Mouse (Mus musculus): Measurements from ENCODE around the gene Qpct.
"Not testable (repeated sequence)": the region's sequence is repeated elsewhere in the genome, so short reads cannot be mapped to it uniquely, and the experiment has no call there.

Gene Qpct

DNA sequence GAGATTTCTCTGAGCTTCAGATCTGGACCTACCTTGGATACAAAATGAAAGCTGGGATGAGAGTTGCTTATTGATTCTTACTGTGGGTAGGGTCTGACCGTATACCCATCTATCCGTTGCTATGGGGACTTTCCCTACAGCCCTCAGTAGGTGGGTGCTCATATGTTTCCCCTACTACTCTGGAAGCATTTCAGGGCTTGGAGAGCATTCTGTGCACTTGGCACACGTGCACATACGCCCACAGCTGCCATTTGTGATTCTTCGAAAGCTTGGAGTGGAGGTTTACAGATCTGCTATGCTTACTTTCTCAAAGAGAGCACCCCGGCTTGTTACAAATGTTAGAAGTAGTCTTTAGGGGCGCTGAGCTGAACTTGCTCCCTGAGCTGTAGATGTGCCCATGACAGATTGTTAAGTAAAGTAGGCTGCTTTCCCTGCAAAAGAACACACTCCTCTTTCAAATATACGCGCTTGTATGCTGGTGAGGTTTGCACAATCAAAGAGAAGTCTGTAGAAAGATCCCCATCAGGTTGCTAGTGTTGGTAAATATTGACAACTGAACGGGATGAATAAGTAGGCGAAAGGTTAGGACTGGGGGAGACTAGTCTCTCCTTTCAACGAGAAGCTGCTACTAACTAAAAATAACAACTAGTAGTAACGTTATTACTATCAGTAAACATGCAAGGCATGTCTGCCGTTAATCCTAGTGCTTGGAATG lies 18.2 kb downstream of the Qpct start:
- in situ Hi-C loops (cut with MboI, MseI), result no loop called here

DNA sequence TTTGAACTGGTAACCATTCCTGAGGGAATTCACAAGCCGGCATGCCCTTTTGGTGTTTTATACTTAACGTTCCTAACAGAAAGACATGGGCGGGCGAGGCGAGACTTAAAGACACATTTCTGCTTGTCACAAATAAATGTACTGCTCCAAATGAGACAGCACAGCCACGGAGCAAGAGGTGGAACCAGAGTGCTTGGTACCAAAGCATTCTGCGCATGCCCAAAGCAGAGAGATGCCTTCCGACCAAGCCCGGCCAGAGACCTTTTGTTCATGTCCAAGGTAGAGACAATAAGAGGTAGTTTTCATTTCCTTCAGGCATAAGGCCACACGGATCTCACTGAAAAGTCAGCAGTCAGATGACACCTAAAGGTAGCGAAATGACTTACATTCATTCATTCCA lies 20.2 kb downstream of the Qpct start:
- in situ Hi-C loops (cut with MboI, MseI), result no loop called here

DNA sequence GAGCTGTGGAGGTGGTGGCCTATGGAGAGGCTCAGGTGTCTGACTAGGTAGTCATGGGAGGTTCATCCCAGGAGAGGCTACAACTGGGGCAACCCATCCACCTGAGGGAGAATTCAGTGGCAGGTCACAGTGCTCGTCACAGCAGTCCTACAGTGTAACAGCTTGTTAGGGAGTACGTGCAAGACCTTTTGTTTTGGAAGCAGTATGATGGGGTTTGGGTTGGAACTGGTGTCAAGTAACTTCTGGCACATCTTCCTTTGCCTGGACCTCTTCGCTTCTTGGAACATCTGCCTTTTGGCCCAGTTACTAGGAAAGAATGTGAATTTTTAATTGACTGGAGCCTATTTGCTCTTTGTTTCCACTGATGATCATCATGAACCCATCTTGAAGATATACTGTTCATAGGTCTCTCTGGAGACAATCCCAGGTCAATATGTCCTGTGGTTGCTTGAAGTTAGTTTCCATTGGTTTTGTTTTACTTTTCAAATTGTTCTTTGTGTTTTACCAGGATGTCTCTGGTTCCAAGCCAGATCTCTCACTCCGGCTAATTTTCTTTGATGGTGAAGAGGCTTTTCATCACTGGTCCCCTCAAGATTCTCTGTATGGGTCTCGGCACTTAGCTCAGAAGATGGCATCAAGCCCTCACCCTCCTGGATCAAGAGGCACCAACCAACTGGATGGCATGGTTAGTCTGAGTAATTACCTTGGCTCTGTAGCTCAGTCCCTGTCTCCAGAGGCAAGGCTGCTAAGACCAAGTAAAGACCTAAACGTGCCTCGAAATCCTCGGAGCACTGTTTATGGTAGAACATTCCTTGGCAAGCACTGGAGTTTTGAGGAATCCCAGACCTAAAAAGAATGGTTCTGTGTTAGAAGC lies 25.5 kb downstream of the Qpct start:
- in situ Hi-C loops (cut with MboI, MseI), result no loop called here

DNA sequence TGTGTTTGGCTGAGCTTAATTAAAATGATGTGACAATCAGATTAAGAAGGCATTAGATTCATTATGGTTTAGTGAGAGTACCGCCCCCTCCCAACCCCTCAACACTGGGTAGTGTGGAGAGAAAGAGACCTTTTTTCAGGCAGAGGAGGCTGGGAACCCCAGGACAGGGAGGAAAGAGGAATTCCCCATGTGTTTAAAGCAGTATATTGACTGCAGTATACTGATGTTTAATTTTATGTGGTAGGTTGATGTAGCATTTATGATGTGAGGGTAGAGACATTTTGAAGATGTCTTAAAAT lies 26.1 kb downstream of the Qpct start:
- in situ Hi-C loops (cut with MboI, MseI), result no loop called here

DNA sequence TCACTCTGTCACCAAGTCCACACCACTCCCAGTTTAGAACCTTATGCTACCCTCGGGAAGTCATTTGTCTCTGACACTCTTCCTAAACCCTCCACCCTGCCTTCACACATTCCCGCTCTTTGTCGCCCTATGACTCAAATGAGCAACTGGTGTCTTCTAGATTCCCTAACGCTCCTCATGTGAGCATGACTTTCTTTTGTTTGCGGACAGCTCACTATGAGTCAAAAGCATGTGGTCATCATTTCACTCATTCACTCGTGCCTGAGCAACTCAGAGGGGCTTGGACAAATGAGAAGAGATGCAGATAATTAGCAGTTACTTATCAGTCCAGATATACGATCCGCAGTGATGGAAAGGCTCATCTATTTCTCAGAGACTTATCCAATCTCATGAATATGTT lies 26.5 kb downstream of the Qpct start:
- in situ Hi-C loops (cut with MboI, MseI), result no loop called here

DNA sequence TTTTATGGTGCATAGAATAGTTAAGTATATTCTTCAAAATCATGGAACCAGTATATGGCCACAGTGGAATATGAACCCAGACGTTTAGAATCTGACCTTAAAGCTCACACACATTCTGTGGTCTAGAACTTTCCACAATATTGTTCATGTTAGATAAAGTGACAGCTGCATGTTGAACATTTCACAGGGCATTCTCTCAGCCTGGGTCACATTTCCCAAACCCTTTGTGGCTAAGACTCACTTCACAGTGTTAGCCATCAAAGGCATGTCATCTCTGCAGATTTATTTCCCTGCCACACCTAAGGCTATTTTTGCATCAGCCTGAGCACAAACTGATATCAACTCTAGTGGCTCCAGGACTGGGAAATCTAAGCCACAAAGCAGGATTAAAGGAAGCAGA lies 40.0 kb downstream of the Qpct start:
- in situ Hi-C loops (cut with MboI, MseI), result no loop called here

DNA sequence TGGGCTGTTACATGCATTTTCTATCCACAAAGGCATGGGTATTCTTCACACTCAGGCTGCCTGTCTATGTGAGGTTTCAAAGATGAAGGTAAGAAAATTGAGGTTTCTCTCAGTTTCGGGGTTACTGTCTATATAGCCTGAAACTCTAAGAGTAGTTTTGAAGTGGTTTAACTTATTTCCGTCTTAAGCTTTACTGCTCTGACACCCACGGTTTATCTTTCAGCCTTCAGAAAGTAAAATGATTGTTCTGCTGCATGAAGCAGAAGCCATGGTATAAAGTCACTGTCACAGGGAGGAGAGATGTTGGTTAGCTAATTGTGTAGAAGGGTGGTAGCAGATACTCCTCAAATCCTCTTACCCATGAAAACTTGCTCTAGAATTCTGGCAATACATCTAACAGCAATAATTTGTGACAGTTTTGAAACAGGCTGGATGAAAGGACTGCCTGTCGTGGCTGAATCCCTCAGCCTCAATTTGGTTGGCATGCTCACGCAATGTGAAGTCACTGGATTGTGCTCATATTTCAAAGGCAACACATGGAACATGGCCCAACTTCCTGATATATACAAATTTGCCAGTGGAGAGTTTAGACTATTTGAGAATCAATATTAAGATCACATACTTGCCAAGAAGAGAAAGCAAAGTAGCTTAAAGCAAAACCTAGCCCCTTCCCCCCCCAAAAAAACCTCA lies 41.7 kb downstream of the Qpct start:
- in situ Hi-C loops (cut with MboI, MseI), result no loop called here

DNA sequence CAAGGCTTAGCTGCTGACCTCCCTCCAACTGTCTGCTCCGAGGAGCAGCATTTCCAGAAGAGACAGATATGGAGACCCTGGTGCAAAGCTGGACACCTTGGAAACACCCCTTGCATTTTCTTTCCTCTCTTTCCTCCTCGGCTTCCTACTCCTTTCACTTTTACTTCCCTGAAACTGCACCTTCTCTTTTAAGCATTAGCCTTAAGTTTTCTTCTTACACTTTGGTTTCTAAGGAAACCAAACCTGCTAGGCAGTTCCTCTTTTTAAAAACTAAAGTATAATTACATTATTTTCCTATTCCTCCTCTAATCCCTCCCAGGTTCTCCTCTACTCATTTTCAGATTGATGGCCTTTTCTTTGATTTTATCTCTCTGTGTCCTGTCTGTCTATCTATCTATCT lies 43.9 kb downstream of the Qpct start:
- in situ Hi-C loops (cut with MboI, MseI), result no loop called here

DNA sequence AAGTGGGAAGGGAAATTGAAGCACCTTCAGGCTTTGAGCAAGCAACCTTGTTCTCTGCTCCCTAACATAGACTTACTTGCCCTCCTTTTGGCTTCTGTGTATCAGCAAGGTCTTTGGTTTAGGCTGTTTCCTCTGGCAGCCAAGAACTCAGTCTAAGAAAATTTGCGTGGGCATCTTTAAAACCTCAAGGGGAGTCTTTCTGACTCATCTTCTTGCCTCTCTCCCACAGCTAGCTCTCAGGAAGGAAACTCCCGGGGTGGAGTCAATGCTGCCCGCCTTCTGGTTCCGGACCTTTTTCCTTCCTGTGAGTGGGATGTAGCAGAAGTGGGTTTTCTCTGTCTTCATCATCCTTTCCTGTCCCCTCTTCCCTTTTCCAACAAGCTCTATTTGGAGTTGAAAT lies 48.2 kb downstream of the Qpct start:
- in situ Hi-C loops (cut with MboI, MseI), result no loop called here

DNA sequence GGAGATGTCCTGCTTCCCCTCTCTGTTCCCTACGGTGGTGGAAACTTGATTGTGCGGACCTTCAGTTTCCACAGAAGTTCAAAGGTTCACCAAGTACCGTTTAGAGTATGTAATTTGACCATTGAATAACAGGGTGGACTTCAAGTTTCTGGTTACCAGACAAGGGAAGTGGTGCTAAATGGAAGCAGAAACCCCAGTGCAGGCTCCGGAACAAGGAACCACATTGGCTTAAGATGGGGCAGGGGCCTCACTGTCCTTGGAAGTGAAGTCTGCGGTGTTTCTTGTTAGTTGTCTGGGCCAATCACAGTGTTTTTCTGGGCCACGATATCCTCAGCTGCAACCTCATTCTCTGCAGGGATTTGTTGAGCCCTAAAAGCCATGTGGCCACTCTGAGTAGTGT lies 56.5 kb downstream of the Qpct start:
- in situ Hi-C loops (cut with MboI, MseI), result loop anchor here (5.0 kb wide), 1 partner anchor 474 kb away; no protein-coding TSS in a partner anchor

DNA sequence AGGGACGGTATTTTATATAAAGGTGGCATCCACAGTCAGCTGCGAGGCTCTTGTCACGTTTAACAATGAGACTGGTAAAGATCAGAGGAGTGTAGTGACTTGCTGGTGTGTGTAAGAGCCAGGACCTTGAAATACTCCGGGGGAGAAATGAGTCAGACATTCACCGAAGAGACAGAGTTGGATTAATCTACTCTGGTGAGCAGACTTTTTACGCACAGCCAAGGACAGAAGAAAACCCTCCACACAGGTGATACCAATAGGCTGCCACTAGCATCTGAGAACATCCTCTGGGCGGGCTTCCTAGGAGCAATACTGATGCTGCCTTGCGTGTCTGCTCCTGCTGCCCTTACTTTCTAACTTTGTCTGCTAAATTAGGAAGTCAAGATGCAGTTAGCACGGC lies 57.9 kb downstream of the Qpct start:
- in situ Hi-C loops (cut with MboI, MseI), result loop anchor here (5.0 kb wide), 1 partner anchor 473 kb away; no protein-coding TSS in a partner anchor

DNA sequence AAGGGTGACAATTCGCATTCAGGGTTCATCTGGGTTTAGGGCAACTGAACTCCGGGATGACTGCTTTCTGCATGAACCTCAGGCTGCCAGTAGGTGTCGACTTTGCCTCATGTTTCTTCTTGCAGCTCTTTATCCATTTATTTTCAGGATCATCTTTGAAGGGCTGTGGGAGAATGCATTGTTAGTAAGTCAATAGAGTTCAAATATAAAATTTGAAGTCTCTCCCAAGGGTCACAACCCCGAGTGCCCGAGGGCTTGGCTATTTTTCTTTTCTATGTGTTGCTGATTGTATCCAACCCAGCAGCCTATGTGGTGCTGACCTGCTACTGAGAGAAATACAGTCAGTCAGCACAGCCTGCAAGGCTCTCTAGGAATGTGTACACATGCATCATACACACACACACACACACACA lies 59.2 kb downstream of the Qpct start:
- in situ Hi-C loops (cut with MboI, MseI), result no loop called here

DNA sequence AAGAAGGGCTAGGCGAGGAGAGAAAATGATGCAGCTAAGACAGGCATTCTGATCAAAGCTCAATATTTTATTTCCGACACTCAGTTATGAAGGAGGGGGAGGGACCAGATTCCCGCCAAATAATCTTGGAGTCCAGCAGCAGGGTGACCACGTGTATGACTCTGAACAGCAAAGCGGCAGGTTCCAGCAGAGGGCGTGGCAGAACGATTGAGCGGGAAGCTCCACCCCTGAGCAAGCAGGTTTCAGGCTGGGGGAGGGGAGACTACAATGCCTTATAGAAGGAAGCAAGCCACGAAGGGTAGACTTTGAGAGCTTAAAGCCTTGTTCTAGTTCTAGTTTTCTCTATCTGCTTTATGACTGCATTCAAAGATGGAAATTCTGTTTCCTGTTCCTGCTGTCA lies 63.5 kb downstream of the Qpct start:
- in situ Hi-C loops (cut with MboI, MseI), result not testable (repeated sequence)

DNA sequence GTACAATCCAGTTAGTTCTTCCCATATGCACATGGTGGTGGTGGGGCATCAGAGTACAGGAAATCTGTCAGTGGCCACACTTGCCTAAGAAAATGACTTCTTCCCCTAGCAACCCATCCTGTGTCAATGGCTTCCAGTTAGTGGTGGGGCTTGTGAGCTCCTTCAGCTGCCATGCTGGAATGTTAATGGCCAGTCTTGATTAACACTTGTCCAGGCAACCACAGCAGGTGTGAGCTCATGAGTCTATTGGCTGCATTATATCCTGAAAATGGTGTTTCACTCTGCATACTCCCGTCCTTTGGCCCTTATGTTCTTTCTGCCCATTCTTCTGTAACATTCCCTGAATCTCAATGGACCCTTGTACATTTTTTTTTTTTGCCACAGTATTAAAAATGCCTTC lies 67.4 kb downstream of the Qpct start:
- in situ Hi-C loops (cut with MboI, MseI), result no loop called here

DNA sequence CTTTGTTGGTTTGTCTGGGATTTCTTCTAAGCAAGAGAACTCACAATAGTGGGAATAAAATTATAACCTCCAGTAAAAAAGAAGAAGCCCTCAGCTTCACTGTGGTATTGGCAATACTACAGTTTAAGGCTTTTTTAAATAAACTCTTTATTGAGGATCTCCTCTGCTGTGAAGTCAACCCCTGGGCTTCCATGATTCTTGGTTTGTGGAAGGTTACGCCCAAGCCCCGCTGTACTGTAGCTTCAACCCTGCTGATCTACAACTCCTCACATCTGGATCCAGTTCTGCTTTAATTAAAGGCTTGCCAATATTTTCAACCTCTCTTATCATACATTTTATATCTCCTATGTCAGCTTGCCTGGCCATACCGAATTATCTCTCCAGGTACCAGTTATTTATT lies 68.6 kb downstream of the Qpct start:
- in situ Hi-C loops (cut with MboI, MseI), result no loop called here

DNA sequence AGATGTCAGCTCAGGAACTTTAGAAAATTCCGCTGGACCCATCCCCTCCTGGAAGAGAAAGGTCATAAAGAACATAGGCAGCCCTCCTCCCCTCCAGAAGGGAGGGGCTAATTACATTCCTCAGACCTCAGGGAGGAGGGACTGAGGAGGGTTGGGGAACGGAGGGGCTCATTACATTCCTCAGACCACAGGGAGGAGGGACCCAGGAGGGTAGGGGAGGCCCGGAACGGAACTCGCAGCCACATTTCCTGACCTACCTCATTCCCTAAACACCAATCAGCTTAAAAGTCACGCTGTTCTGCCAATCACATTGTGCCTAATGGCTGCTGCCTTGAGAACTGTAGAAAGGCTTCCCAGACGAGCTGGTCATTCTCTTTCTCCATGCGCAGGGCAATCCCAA lies 82.0 kb downstream of the Qpct start:
- in situ Hi-C loops (cut with MboI, MseI), result no loop called here

DNA sequence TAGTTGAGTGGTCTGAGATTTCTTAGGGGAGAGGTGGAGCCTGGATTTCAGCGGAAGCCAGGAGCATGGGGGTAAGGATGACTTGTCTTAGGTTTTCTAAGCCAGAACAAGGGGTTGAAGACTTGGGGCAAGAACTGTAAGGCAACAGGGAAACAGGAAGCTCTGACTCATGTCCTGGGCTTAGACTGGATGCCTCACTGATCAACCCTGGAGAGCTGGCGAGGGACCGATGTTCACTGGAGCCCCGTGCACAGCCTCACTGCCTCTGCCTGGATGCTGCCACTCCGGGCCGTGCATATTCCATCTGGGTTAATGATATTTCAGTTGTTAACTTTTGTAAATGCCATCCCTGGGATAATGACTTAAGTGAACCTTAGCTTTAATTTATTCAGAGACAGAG lies 84.1 kb downstream of the Qpct start:
- in situ Hi-C loops (cut with MboI, MseI), result no loop called here

DNA sequence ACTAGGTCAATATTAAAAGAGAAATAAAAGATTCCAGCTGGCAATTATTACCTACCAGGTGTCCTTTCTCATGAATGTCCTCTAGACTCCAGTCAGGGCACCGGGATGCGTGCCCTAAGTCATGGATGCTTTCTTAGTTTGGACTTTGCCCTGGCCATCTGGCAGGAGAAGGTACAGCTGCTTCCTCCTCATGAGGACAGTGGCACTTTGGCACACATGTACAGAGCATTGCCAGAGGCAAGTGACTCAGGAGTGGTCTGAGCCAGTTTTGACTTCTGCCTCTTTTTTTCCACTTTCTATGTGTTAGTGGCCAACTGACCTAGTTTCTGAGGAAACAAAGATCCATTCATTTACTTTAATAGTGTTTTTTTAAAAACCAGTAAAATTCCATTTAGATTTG lies 84.7 kb downstream of the Qpct start:
- in situ Hi-C loops (cut with MboI, MseI), result no loop called here

All from T-helper 2 cell (primary cell).